Mouse (Mus musculus): ENCODE measurements around the gene Gm20388.

Gm20388 gene

GRCm38 (mm10) chr8:121806126-121806525 lies 1895.5 kb downstream of the Gm20388 start:
- DNase-seq (ENCODE audit: extremely low read depth, insufficient read length, low spot score), result no peak

- DNase-seq (ENCODE audit: extremely low read depth, insufficient read length, low spot score), result no peak
These were observed 1897.4 kb downstream of the Gm20388 start for GRCm38 (mm10) chr8:121808032-121808431.

GRCm38 (mm10) chr8:121809524-121810155 lies 1899.0 kb downstream of the Gm20388 start:
- DNase-seq (ENCODE audit: extremely low read depth, insufficient read length, low spot score), result no peak

GRCm38 (mm10) chr8:121811502-121811901 lies 1900.9 kb downstream of the Gm20388 start:
- no peak for DNase-seq (ENCODE audit: extremely low read depth, insufficient read length, low spot score)

- DNase-seq (ENCODE audit: extremely low read depth, insufficient read length, low spot score), result no peak
These were observed 1901.4 kb downstream of the Gm20388 start for GRCm38 (mm10) chr8:121811931-121812570.

GRCm38 (mm10) chr8:121818226-121818625 lies 1907.6 kb downstream of the Gm20388 start:
- no peak for DNase-seq (ENCODE audit: extremely low read depth, insufficient read length, low spot score)

GRCm38 (mm10) chr8:121820840-121821239 lies 1910.2 kb downstream of the Gm20388 start:
- no peak for DNase-seq (ENCODE audit: extremely low read depth, insufficient read length, low spot score)

GRCm38 (mm10) chr8:121821320-121821719 lies 1910.7 kb downstream of the Gm20388 start:
- no peak for DNase-seq (ENCODE audit: extremely low read depth, insufficient read length, low spot score)

- no peak for DNase-seq (ENCODE audit: extremely low read depth, insufficient read length, low spot score)
These were observed 1911.1 kb downstream of the Gm20388 start for GRCm38 (mm10) chr8:121821770-121822169.

- no peak for DNase-seq (ENCODE audit: extremely low read depth, insufficient read length, low spot score)
These were observed 1917.1 kb downstream of the Gm20388 start for GRCm38 (mm10) chr8:121827726-121828125.

GRCm38 (mm10) chr8:121828376-121829023 lies 1917.9 kb downstream of the Gm20388 start:
- no peak for DNase-seq (ENCODE audit: extremely low read depth, insufficient read length, low spot score)

- peak; percentile 83 for DNase-seq (ENCODE audit: extremely low read depth, insufficient read length, low spot score)
These were observed 1918.6 kb downstream of the Gm20388 start, which contains the start of gene Klhdc4 for GRCm38 (mm10) chr8:121829048-121829776. Gene Klhdc4, minus strand, starts transcription at chr8:121829569.

- no peak for DNase-seq (ENCODE audit: extremely low read depth, insufficient read length, low spot score)
These were observed 1919.2 kb downstream of the Gm20388 start for GRCm38 (mm10) chr8:121829777-121830362.

- no peak for DNase-seq (ENCODE audit: extremely low read depth, insufficient read length, low spot score)
These were observed 1921.4 kb downstream of the Gm20388 start for GRCm38 (mm10) chr8:121832061-121832460.

GRCm38 (mm10) chr8:121832503-121832902 lies 1921.9 kb downstream of the Gm20388 start:
- DNase-seq (ENCODE audit: extremely low read depth, insufficient read length, low spot score), result peak; percentile 68

GRCm38 (mm10) chr8:121841242-121841641 lies 1930.6 kb downstream of the Gm20388 start:
- DNase-seq (ENCODE audit: extremely low read depth, insufficient read length, low spot score), result peak; percentile 76

- DNase-seq (ENCODE audit: extremely low read depth, insufficient read length, low spot score), result no peak
These were observed 1931.7 kb downstream of the Gm20388 start for GRCm38 (mm10) chr8:121842064-121842955.

- no peak for DNase-seq (ENCODE audit: extremely low read depth, insufficient read length, low spot score)
These were observed 1932.6 kb downstream of the Gm20388 start for GRCm38 (mm10) chr8:121843184-121843733.

- no peak for DNase-seq (ENCODE audit: extremely low read depth, insufficient read length, low spot score)
These were observed 1934.1 kb downstream of the Gm20388 start for GRCm38 (mm10) chr8:121844765-121845164.

Measured in 3134 (cell line).